Mouse (Mus musculus): ENCODE measurements around the gene Rbl1. TPM values are rescaled to one million over a fixed set of nuclear protein-coding genes. Genes with fewer than 3 reads are reported as not detected.

Gene Rbl1
- polyA plus RNA-seq, 1 experiment = 20.9 TPM

GRCm38 (mm10) chr2:157141962-157142361, 62.4 kb downstream of the Rbl1 start:
- H3K4me1 ChIP-seq (replicated peaks; ENCODE audit: control insufficient read depth, insufficient read depth, low read length) = peaks cover 2% of the 10 kb centered on the region
- no peak for DNase-seq
- 63% methylated on average over 4 of the region's 4 CpGs for WGBS

DNA sequence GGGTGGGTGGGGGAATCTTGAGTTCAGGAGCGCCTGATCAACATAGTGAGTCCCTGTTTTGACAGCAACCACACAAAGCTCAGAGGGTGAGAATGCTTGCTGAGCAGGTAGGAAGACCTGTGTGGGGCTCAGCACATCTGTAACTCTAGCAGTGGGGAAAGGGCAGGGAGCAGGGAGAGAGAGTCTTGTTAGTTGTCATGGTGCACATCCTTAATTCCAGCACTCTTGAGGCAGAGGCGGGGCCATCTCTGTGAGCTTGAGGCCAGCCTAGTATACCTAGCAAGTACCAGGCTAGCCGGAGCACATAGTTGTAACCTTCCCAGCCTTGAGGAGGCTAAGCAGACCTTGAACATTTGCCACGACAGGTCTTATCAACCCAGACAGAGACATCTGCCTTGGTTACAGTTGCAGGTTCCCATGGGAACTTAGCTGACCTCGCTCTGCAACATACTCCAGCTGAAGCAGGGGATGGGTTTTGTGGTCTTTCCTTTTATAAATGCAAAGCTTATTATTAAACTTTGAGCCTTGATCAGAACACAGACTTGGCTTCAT, 65.0 kb downstream of the Rbl1 start:
- no peak for TF ChIP-seq CTCF (IDR thresholded peaks at IDR 0.05; ENCODE audit: borderline replicate concordance, control insufficient read depth, extremely low read depth, insufficient read depth, low read length, poor library complexity)
- TF ChIP-seq POLR2A (IDR thresholded peaks at IDR 0.05; ENCODE audit: control insufficient read depth, extremely low read depth, insufficient read depth, low read length, poor library complexity) = no peak
- no peak for DNase-seq
- Histone ChIP-seq H3K36me3 (ENCODE audit: control insufficient read depth, insufficient read depth, low read length) (peaks cover 5% of the 10 kb centered on the region; the same call in 1 of the 2 replicates), H3K27ac (ENCODE audit: control insufficient read depth, insufficient read depth, low read length) (no peak overlapping the region), H3K4me1 (replicated peaks; ENCODE audit: control insufficient read depth, insufficient read depth, low read length) (peaks cover 2% of the 10 kb centered on the region; the same call in 1 of the 2 replicates), H3K4me3 (ENCODE audit: control insufficient read depth, insufficient read depth, low read length) (no peak overlapping the region), H3K27me3 (ENCODE audit: control insufficient read depth, insufficient read depth, low read length) (no peaks in the 10 kb centered on the region; the same call in 1 of the 2 replicates)
- WGBS = 62% methylated on average over 5 of the region's 5 CpGs

More at GRCm38 (mm10) chr2:157141962-157142361, 62.4 kb downstream of the Rbl1 start:
- Histone ChIP-seq H3K27ac (ENCODE audit: control insufficient read depth, insufficient read depth, low read length) (no peak overlapping the region), H3K27me3 (ENCODE audit: control insufficient read depth, insufficient read depth, low read length) (no peaks in the 10 kb centered on the region; the same call in 1 of the 2 replicates), H3K4me3 (ENCODE audit: control insufficient read depth, insufficient read depth, low read length) (no peak overlapping the region), H3K36me3 (ENCODE audit: control insufficient read depth, insufficient read depth, low read length) (peaks cover 22% of the 10 kb centered on the region)
- TF ChIP-seq POLR2A (IDR thresholded peaks at IDR 0.05; ENCODE audit: control insufficient read depth, extremely low read depth, insufficient read depth, low read length, poor library complexity) = no peak

DNA sequence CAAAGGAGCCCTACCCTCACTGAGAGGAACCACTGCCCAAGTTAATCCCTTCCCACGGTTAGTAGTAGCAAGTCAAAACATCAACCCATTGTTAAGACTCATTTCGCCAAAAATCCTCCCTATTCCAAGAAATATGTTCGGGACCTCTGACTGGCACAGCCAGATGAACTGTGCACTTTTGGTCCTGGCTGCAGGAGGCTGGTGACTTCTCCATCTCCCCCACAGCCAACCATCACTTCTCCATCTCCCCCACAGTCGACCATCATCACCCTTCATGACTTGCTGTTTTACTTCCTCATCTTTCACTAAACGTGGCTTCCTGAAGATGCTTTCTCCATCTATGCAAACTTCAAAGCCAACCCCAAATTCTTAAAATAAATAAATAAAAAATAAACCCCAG, 65.5 kb downstream of the Rbl1 start:
- no peaks in the 10 kb centered on the region; the same call in 1 of the 2 replicates for H3K27me3 ChIP-seq (ENCODE audit: control insufficient read depth, insufficient read depth, low read length)
- no peak for TF ChIP-seq CTCF (IDR thresholded peaks at IDR 0.05; ENCODE audit: borderline replicate concordance, control insufficient read depth, extremely low read depth, insufficient read depth, low read length, poor library complexity)
- TF ChIP-seq POLR2A (IDR thresholded peaks at IDR 0.05; ENCODE audit: control insufficient read depth, extremely low read depth, insufficient read depth, low read length, poor library complexity) = no peak
- WGBS = 20% methylated on average over 5 of the region's 5 CpGs

DNA sequence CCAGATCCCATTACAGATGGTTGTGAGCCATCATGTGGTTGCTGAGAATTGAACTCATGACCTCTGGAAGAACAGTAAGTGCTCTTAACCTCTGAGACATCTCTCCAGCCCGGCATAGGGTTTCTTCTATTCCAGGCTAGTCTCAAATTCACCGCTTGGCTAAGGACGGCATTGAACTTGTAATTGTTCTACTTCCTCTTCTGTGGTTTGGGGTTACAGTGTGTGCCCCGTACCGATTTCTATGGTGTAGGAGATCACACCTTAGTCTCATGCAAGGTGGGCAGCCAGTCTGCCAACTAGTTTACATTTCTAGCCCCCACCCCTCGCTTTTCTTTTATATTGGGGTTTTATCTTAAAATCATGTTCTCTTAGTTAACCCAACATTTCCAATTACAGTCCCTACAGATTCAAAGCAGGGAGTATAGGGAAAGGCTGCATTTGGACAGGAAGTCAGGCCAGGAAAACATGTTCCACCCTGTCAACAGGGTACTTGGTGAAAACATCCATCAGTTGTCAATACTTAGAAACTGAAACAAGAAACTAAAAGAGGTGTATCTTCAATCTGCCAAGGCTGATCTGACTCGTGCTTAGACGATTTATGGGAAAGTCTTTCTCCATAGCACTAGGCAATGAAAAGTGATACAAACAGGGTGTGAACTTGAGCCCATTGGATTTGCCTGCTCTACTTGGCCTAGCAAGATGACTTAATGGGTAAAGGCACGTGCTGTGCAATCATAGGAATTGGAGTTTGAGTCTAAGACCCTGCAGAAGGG, 66.2 kb downstream of the Rbl1 start:
- Histone ChIP-seq H3K4me1 (replicated peaks; ENCODE audit: control insufficient read depth, insufficient read depth, low read length) (peaks cover 3% of the 10 kb centered on the region; the same call in 1 of the 2 replicates), H3K36me3 (ENCODE audit: control insufficient read depth, insufficient read depth, low read length) (no peaks in the 10 kb centered on the region), H3K27me3 (ENCODE audit: control insufficient read depth, insufficient read depth, low read length) (no peaks in the 10 kb centered on the region; the same call in 1 of the 2 replicates), H3K4me3 (ENCODE audit: control insufficient read depth, insufficient read depth, low read length) (no peak overlapping the region), H3K27ac (ENCODE audit: control insufficient read depth, insufficient read depth, low read length) (no peak overlapping the region)
- TF ChIP-seq POLR2A (IDR thresholded peaks at IDR 0.05; ENCODE audit: control insufficient read depth, extremely low read depth, insufficient read depth, low read length, poor library complexity) = no peak
- no peak for TF ChIP-seq CTCF (IDR thresholded peaks at IDR 0.05; ENCODE audit: borderline replicate concordance, control insufficient read depth, extremely low read depth, insufficient read depth, low read length, poor library complexity)
- no peak for DNase-seq
- WGBS = 29% methylated on average over 9 of the region's 9 CpGs

More for the DNA sequence above, 65.5 kb downstream of the Rbl1 start:
- Histone ChIP-seq H3K4me1 (replicated peaks; ENCODE audit: control insufficient read depth, insufficient read depth, low read length) (peaks cover 3% of the 10 kb centered on the region; the same call in 1 of the 2 replicates), H3K4me3 (ENCODE audit: control insufficient read depth, insufficient read depth, low read length) (no peak overlapping the region), H3K36me3 (ENCODE audit: control insufficient read depth, insufficient read depth, low read length) (no peaks in the 10 kb centered on the region), H3K27ac (ENCODE audit: control insufficient read depth, insufficient read depth, low read length) (no peak overlapping the region)
- no peak for DNase-seq

DNA sequence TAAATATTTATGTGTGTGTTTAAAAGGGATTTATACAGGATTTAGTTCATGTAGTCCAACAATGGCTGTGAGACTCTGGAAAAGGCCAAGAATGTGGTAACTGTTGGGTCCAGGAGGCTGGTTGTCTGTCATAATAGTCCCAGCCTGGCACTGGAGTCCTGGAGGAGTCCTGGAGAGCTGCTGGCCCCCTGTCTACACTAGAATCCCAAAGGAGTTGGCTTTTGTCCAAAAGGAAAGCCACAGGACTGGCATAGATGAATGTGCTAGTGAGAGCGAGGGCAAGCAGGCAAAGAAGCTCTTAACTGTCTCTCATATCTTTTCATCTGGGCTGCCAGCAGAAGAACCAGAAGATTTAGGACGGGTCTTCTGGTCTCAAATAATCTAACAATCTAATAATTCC, 67.7 kb downstream of the Rbl1 start:
- Histone ChIP-seq H3K36me3 (ENCODE audit: control insufficient read depth, insufficient read depth, low read length) (no peaks in the 10 kb centered on the region), H3K27ac (ENCODE audit: control insufficient read depth, insufficient read depth, low read length) (no peak overlapping the region), H3K4me3 (ENCODE audit: control insufficient read depth, insufficient read depth, low read length) (no peak overlapping the region), H3K27me3 (ENCODE audit: control insufficient read depth, insufficient read depth, low read length) (no peaks in the 10 kb centered on the region; the same call in 1 of the 2 replicates), H3K4me1 (replicated peaks; ENCODE audit: control insufficient read depth, insufficient read depth, low read length) (peaks cover 3% of the 10 kb centered on the region; the same call in 1 of the 2 replicates)
- DNase-seq = no peak
- 79% methylated on average over 2 of the region's 2 CpGs for WGBS
- TF ChIP-seq CTCF (IDR thresholded peaks at IDR 0.05; ENCODE audit: borderline replicate concordance, control insufficient read depth, extremely low read depth, insufficient read depth, low read length, poor library complexity) (no peak), POLR2A (IDR thresholded peaks at IDR 0.05; ENCODE audit: control insufficient read depth, extremely low read depth, insufficient read depth, low read length, poor library complexity) (no peak)

DNA sequence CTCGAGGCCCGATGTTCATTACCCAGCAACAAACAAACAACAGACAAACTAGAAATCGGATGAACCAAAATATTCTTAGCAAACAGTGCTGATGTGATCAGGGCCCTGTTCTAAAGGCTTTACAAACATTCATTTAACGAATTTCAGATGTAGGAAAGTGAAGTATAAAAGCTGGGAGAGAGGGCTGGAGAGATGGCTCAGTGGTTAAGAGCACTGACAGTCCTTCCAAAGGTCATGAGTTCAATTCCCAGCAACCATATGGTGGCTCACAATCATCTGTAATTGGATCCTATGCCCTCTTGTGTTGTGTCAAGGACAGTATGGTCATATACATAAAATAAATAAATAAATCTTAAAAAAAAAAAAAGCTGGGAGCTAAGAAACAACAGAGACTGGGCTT, 68.2 kb downstream of the Rbl1 start:
- TF ChIP-seq CTCF (IDR thresholded peaks at IDR 0.05; ENCODE audit: borderline replicate concordance, control insufficient read depth, extremely low read depth, insufficient read depth, low read length, poor library complexity) = no peak
- no peak for TF ChIP-seq POLR2A (IDR thresholded peaks at IDR 0.05; ENCODE audit: control insufficient read depth, extremely low read depth, insufficient read depth, low read length, poor library complexity)
- H3K36me3 ChIP-seq (ENCODE audit: control insufficient read depth, insufficient read depth, low read length) = no peaks in the 10 kb centered on the region
- 94% methylated on average over 4 of the region's 4 CpGs for WGBS

More for the DNA sequence above, 68.2 kb downstream of the Rbl1 start:
- H3K4me1 ChIP-seq (replicated peaks; ENCODE audit: control insufficient read depth, insufficient read depth, low read length) = peaks cover 3% of the 10 kb centered on the region; the same call in 1 of the 2 replicates
- H3K27ac ChIP-seq (ENCODE audit: control insufficient read depth, insufficient read depth, low read length) = no peak overlapping the region
- no peak for DNase-seq
- no peak overlapping the region for H3K4me3 ChIP-seq (ENCODE audit: control insufficient read depth, insufficient read depth, low read length)
- H3K27me3 ChIP-seq (ENCODE audit: control insufficient read depth, insufficient read depth, low read length) = no peaks in the 10 kb centered on the region; the same call in 1 of the 2 replicates

Measured in thymus, adult 2 months (tissue).